Mouse (Mus musculus) activated CD4-positive, CD25-positive, alpha-beta regulatory T cell, adult 4 months (primary cell): ENCODE measurements around the gene Aloxe3. TPM values are rescaled to one million over a fixed set of nuclear protein-coding genes. Genes with fewer than 3 reads are reported as not detected.

ENCODE experiments used
- ATAC-seq: one replicate; pipeline ENCODE4 v1.8.0; 2017
- polyA plus RNA-seq, 2 experiments: library from polyadenylated mRNA; unstranded; fragments of 100-300 nt; shearing (Covaris generic); gene quantifications; one replicate each; pipeline ENCODE4 v1.2.1; 2017

Aloxe3 gene
- polyA plus RNA-seq, 2 experiments from 2014 or later = 0.09 TPM; not detected in 1

GRCm38 (mm10) chr11:69095511-69096231 is 30.0 kb upstream of the Aloxe3 start:
- no peak for ATAC-seq

DNA sequence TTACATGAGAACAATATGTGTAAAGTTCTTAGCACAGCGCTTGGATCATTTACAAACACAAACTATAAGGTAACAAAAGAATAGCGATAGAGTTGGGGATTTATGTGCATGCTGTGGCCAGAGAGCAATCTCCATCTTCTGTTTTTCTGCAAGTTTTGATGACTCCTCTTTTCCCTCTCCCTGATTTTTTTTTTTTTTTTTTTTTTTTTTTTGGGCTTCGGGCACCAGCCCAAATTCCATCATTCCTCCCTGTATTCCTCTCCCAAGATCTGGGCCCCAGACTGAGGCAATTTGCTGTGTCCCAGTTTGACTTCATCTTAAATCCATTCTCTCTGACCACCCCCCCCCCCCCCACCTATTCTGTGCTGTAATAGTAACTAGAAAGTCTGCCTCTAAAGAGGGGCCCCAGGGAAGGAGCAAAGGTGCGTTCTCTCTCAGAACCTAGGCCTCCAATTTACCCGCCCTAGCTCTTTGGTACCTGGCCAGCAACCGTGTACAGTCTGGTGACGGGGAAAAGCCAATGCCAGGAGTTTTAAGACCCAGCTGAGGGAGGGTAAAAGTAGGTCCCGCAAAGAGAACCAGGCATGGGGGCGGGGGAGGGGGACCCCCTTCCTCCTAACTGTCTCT is 29.2 kb upstream of the Aloxe3 start:
- ATAC-seq = no peak

DNA sequence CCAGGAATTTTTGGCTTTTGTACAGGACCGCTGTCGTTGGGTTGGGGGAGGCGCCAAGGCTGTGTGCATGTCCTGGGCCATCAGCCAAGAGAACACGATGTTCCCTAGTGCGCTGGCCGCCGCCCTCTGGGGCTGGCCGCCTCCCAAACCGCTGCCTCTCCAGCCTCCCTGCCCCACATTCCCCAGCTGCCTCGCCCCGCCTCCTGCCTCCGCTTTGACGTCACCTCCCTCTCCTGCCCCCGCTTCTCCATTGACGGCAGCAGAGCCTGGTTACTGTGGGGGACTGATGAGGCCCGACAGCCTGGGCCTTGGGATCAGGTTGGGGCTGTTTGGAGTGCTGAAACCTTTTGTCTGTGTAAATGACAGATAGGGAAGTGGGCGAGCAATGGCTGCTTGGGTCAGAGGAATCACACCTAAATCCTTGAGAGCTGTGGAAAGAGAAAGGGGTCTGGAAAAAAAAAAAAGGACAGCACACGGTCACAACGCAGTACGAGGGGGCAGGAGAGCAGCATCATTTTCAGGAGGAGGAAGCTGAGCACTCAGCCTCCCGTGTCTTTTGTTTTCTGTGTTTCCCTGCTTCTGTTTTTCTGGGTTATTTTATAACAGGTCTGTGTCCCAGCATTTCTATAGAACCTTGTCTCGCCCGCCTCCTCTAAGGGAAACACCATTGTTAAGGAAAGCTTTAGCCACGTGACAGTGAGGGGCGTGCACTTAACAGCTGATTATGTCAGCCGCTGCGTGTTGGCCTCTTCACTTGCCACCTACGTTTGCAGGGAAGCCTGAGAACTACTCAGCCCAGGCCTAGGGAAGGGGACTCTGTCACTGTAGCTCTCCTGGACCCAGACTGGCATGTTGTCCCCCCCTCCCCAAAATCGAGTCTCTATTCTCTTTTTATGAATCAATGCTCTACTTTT is 28.5 kb upstream of the Aloxe3 start:
- no peak for ATAC-seq

GRCm38 (mm10) chr11:69098039-69098761 is 27.5 kb upstream of the Aloxe3 start:
- peak; percentile 43 for ATAC-seq

DNA sequence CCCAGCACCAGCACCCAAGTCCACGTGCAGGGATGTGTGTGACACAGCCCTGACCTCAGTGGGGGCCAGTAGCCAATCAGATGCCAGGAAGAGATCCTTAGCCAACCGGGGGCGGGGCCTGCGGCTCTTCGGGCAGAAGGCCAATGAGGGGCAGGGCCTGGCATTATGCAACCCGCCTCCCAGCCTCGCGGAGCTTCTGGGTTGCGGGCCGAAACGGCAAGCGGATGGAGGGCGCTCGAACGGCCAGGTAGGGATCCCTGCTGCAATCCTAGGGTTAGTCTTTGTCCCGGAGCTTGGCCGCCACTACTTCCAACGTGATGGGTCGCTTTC is 27.0 kb upstream of the Aloxe3 start:
- ATAC-seq = no peak

- ATAC-seq = no peak
These were observed 26.4 kb upstream of the Aloxe3 start for GRCm38 (mm10) chr11:69099177-69099914.

- peak; percentile 4 for ATAC-seq
These were observed 25.8 kb upstream of the Aloxe3 start for GRCm38 (mm10) chr11:69099915-69100345.

DNA sequence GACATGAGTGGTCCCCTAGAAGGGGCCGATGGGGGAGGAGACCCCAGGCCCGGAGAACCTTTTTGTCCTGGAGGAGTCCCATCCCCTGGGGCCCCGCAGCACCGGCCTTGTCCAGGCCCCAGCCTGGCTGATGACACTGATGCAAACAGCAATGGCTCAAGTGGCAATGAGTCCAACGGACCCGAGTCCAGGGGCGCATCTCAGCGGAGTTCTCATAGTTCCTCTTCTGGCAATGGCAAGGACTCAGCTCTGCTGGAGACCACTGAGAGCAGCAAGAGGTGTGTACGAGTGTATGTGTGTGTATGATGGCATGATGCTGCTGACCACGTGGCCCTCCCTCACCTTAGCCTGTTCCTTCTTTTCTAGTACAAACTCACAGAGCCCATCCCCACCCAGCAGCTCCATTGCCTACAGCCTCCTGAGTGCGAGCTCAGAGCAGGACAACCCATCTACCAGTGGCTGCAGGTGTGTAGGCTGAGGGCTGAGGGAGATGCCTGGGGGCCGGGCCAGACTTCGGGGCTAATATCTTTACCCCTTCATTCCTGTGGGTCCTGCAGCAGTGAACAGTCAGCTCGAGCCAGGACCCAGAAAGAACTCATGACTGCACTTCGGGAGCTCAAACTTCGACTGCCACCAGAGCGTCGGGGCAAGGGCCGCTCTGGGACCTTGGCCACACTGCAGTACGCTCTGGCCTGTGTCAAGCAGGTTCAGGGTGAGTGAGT is 24.9 kb upstream of the Aloxe3 start:
- no peak for ATAC-seq

DNA sequence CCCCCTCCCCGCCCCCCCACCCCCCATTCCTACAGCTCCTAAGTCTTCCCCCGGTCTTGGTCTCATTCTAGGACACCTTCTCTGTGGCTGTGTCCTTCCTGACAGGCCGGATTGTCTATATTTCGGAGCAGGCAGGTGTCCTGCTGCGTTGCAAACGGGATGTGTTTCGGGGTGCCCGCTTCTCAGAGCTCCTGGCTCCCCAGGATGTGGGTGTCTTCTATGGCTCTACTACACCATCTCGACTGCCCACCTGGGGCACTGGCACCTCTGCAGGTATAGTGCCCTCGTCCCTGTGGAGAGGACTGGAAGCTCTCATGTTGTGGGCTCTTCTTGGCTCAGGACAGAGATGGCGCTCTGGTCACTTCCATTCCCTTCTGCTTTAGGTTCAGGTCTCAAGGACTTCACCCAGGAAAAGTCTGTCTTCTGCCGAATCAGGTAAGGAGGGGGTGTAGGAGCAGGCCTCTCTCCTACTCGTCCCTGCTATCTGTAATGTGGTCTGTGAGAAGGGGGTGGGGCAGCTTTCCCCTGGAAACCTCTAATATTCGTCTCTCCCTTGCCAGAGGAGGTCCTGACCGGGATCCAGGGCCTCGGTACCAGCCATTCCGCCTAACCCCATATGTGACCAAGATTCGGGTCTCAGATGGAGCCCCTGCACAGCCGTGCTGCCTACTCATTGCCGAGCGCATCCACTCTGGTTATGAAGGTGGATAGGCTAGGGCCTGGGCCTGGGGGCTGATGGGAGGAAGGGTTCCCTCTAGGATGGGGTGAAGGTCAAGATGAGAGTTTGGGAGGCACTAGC is 23.9 kb upstream of the Aloxe3 start:
- no peak for ATAC-seq

GRCm38 (mm10) chr11:69102403-69102725 is 23.3 kb upstream of the Aloxe3 start:
- ATAC-seq = no peak

- no peak for ATAC-seq
These were observed 22.6 kb upstream of the Aloxe3 start for GRCm38 (mm10) chr11:69103121-69103520.

DNA sequence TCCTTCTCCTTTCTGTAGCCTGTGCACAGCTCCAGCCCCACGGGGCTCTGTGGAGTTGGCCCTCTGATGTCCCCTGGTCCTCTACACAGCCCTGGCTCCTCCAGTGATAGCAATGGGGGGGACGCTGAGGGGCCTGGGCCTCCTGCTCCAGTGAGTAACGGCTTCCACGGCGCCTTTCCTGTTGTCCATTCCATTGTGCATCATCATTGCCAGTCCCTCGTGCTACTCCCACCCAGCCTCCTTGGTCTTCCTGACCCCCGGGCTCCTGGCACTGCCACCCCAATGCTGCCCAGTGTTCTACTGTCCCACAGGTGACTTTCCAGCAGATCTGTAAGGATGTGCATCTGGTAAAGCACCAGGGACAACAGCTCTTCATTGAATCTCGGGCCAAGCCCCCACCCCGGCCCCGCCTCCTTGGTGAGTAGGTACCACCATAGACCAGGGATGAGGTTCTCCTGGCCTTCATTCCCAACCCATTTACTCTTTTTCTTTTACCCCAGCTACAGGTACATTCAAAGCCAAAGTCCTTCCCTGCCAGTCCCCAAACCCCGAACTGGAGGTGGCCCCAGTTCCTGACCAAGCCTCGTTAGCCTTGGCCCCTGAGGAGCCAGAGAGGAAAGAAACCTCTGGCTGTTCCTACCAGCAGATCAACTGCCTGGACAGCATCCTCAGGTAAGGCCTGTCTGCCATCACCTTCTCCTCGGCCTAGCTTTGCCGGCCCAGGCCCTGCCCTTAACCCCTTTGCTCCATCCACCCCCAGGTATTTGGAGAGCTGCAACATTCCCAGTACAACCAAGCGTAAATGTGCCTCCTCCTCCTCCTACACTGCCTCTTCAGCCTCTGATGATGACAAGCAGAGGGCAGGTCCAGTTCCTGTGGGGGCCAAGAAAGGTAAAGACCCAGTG is 21.9 kb upstream of the Aloxe3 start:
- no peak for ATAC-seq

- no peak for ATAC-seq
These were observed 21.2 kb upstream of the Aloxe3 start for GRCm38 (mm10) chr11:69104487-69104886.

- no peak for ATAC-seq
These were observed 20.5 kb upstream of the Aloxe3 start for GRCm38 (mm10) chr11:69105227-69105626.

- ATAC-seq = no peak
These were observed 19.9 kb upstream of the Aloxe3 start for GRCm38 (mm10) chr11:69105796-69106195.

GRCm38 (mm10) chr11:69106299-69106698 is 19.4 kb upstream of the Aloxe3 start:
- no peak for ATAC-seq

DNA sequence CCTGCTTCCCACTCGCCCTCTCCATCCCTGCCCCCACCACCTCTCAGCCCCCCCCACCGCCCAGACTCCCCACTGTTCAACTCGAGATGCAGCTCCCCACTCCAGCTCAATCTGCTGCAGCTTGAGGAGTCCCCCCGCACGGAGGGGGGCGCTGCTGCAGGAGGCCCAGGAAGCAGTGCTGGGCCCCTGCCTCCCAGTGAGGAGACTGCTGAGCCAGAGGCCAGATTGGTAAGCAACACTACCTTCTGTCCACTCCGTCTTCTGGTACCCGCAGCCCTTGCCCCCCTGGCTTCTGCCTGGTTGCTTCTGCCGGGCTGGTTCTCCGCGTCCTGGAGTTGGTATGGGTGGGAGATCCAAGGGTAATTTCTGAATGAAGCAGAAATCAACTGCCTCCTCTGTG is 18.9 kb upstream of the Aloxe3 start:
- no peak for ATAC-seq

DNA sequence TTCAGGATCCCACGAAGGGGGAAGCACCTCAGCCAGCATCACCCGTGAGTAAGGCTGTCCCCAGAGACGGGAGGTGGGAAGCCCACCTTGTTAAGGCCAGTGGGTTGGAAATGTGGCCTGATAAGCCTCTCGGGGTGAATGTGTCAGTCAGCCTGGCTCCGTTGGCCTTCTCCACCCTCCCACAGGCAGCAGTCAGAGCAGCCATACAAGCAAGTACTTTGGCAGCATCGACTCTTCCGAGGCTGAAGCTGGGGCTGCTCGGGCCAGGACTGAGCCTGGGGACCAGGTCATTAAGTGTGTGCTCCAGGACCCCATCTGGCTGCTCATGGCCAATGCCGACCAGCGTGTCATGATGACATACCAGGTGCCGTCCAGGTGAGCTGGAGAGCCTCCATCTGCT is 18.0 kb upstream of the Aloxe3 start:
- ATAC-seq = no peak

DNA sequence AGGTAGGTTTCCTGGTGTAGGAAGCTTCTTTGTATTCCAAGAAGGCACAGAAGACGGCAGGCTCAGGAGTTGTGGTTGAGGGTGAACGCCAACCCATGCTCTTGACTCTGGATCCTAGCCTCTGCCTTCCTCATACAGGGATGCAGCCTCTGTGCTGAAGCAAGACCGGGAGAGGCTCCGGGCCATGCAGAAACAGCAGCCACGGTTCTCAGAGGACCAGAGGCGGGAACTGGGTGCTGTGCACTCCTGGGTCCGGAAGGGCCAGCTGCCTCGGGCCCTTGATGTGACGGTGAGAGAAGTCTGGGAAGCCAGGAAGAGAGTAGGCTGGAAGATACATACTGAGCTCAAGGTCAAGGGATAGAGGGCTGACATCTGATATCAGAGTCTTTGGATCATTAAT is 17.5 kb upstream of the Aloxe3 start:
- no peak for ATAC-seq
